Mouse (Mus musculus) heart, postnatal 0 days (tissue): ENCODE data around the gene Cldn12.

Source experiments
- CTCF ChIP-seq: IDR thresholded peaks from 2 replicates; pipeline ENCODE4 v1.5.1; 2016; ENCODE audit warnings: antibody characterized with exemption, control low read depth, low read depth
- EP300 ChIP-seq: IDR thresholded peaks from 2 replicates; pipeline ENCODE4 v1.6.1; 2016; ENCODE audit warnings: antibody characterized with exemption, low read depth

DNA sequence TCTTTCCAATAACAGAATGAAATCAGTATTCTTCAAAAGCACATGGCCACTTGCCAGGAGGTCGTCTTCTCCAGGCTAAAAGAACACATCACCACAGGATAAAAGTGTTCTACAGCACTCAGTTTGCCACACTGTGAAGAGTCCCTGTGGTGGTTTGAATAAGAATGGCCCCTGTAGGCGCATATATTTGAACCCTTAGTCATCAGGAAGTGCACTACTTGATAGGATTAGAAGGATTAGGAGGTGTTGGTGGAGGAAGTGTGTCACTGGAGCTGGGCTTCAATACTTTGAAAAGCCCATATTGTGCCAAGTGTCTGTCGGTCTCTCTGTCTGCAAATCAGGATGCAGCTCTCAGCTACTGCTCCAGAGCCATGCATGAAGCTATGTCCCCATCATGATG, 25.6 kb upstream of the Cldn12 start:
- TF ChIP-seq EP300 (no peak), CTCF (no peak)
